Mouse (Mus musculus) 3T3-L1 (cell line): ENCODE measurements around the gene Ccdc6.

Source experiments
- DNase-seq: peaks from one replicate; pipeline ENCODE4 v3.0.0-alpha.2; 2015; ENCODE audit warnings: low read depth, low spot score

Gene Ccdc6

GRCm38 (mm10) chr10:70095031-70095470 is 1.9 kb upstream of the Ccdc6 start:
- peak; percentile 87 for DNase-seq

GRCm38 (mm10) chr10:70095506-70096270 is 1.2 kb upstream of the Ccdc6 start:
- DNase-seq: peak; percentile 60

GRCm38 (mm10) chr10:70097291-70097901 is 475 bp downstream of the Ccdc6 start:
- peak; percentile 20 for DNase-seq

- DNase-seq: peak; percentile 62
These were observed 1.1 kb downstream of the Ccdc6 start for GRCm38 (mm10) chr10:70097911-70098569.

GRCm38 (mm10) chr10:70098626-70099025 is 1.7 kb downstream of the Ccdc6 start:
- peak; percentile 18 for DNase-seq

- no peak for DNase-seq
These were observed 2.1 kb downstream of the Ccdc6 start for GRCm38 (mm10) chr10:70099052-70099451.

GRCm38 (mm10) chr10:70102086-70102485 is 5.2 kb downstream of the Ccdc6 start:
- no peak for DNase-seq

- DNase-seq: no peak
These were observed 11.1 kb downstream of the Ccdc6 start for GRCm38 (mm10) chr10:70108016-70108415.

- DNase-seq: no peak
These were observed 13.1 kb downstream of the Ccdc6 start for GRCm38 (mm10) chr10:70109974-70110373.

GRCm38 (mm10) chr10:70110815-70111214 is 13.9 kb downstream of the Ccdc6 start:
- no peak for DNase-seq

- DNase-seq: no peak
These were observed 14.7 kb downstream of the Ccdc6 start for GRCm38 (mm10) chr10:70111643-70112042.

GRCm38 (mm10) chr10:70114048-70114635 is 17.2 kb downstream of the Ccdc6 start:
- peak; percentile 63 for DNase-seq

GRCm38 (mm10) chr10:70116454-70116853 is 19.5 kb downstream of the Ccdc6 start:
- DNase-seq: no peak

- DNase-seq: no peak
These were observed 22.5 kb downstream of the Ccdc6 start for GRCm38 (mm10) chr10:70119451-70119850.

GRCm38 (mm10) chr10:70119851-70120370 is 23.0 kb downstream of the Ccdc6 start:
- DNase-seq: peak; percentile 38

- peak; percentile 91 for DNase-seq
These were observed 23.9 kb downstream of the Ccdc6 start for GRCm38 (mm10) chr10:70120671-70121405.

GRCm38 (mm10) chr10:70121406-70121695 is 24.4 kb downstream of the Ccdc6 start:
- no peak for DNase-seq

GRCm38 (mm10) chr10:70123454-70123853 is 26.5 kb downstream of the Ccdc6 start:
- no peak for DNase-seq

GRCm38 (mm10) chr10:70125491-70125890 is 28.6 kb downstream of the Ccdc6 start:
- DNase-seq: no peak

GRCm38 (mm10) chr10:70127273-70127672 is 30.4 kb downstream of the Ccdc6 start:
- DNase-seq: no peak

- DNase-seq: no peak
These were observed 31.5 kb downstream of the Ccdc6 start for GRCm38 (mm10) chr10:70128408-70128807.
